Mouse (Mus musculus): ENCODE results near the gene Hoxb3. TPM values are rescaled to one million over a fixed set of nuclear protein-coding genes. Genes with fewer than 3 reads are reported as not detected.
A peak's percentile ranks its signal among the peaks of the same experiment; 100 is the strongest.

The Hoxb3 gene
- polyA plus RNA-seq, 1 experiment from 2014 or later: 8.2 TPM

GRCm38 (mm10) chr11:96365441-96366091, 42.4 kb downstream of the Hoxb3 start, which contains the start of gene Hoxb1:
Gene Hoxb1 (plus strand): TSS chr11:96365752.
- Histone ChIP-seq H3K9ac (ENCODE audit: low read depth, low read length) (peak within 1 kb of the TSS; percentile 0; the same call in 1 of the 2 replicates), H3K36me3 (ENCODE audit: control insufficient read depth, insufficient read depth, low read length) (no peaks in the 10 kb centered on the region), H3K4me3 (ENCODE audit: low read length) (peak within 1 kb of the TSS; percentile 22), H3K27me3 (ENCODE audit: control insufficient read depth, insufficient read depth, low read length) (peaks cover 10% of the 10 kb centered on the region), H3K27ac (ENCODE audit: low read depth, low read length) (no peak within 1 kb of the TSS), H3K4me2 (replicated peaks; ENCODE audit: low read depth, low read length) (peak within 1 kb of the TSS; percentile 40), H3K4me1 (ENCODE audit: control insufficient read depth, insufficient read depth, low read length) (peaks cover 29% of the 10 kb centered on the region; the same call in 1 of the 2 replicates), H3K9me3 (ENCODE audit: control insufficient read depth, low read length) (no peaks in the 10 kb centered on the region)
- ATAC-seq (ENCODE audit: low FRiP score, low TSS enrichment): peak; percentile 20
- 11% methylated on average over 26 of the region's 26 CpGs for WGBS

- peak; percentile 26 for ATAC-seq (ENCODE audit: low FRiP score, low TSS enrichment)
- peak overlapping the region; percentile 22 for H3K4me3 ChIP-seq (ENCODE audit: low read length)
- 2% methylated on average over 47 of the region's 47 CpGs for WGBS
- no peak overlapping the region for H3K27ac ChIP-seq (ENCODE audit: low read depth, low read length)
- H3K27me3 ChIP-seq (ENCODE audit: control insufficient read depth, insufficient read depth, low read length): peaks cover 10% of the 10 kb centered on the region
- peak overlapping the region; percentile 40 for H3K4me2 ChIP-seq (replicated peaks; ENCODE audit: low read depth, low read length)
- peaks cover 29% of the 10 kb centered on the region; the same call in 1 of the 2 replicates for H3K4me1 ChIP-seq (ENCODE audit: control insufficient read depth, insufficient read depth, low read length)
- no peaks in the 10 kb centered on the region for H3K36me3 ChIP-seq (ENCODE audit: control insufficient read depth, insufficient read depth, low read length)
- no peaks in the 10 kb centered on the region for H3K9me3 ChIP-seq (ENCODE audit: control insufficient read depth, low read length)
- H3K9ac ChIP-seq (ENCODE audit: low read depth, low read length): peak overlapping the region; percentile 0; the same call in 1 of the 2 replicates
These were observed 43.2 kb downstream of the Hoxb3 start for GRCm38 (mm10) chr11:96366092-96367041.

GRCm38 (mm10) chr11:96367141-96367540, 44.0 kb downstream of the Hoxb3 start:
- peak overlapping the region; percentile 40 for H3K4me2 ChIP-seq (replicated peaks; ENCODE audit: low read depth, low read length)
- no peak overlapping the region for H3K4me3 ChIP-seq (ENCODE audit: low read length)
- H3K9ac ChIP-seq (ENCODE audit: low read depth, low read length): no peak overlapping the region
- H3K27me3 ChIP-seq (ENCODE audit: control insufficient read depth, insufficient read depth, low read length): peaks cover 10% of the 10 kb centered on the region
- no peak overlapping the region for H3K27ac ChIP-seq (ENCODE audit: low read depth, low read length)
- H3K9me3 ChIP-seq (ENCODE audit: control insufficient read depth, low read length): no peaks in the 10 kb centered on the region
- ATAC-seq (ENCODE audit: low FRiP score, low TSS enrichment): no peak
- WGBS: 28% methylated on average over 6 of the region's 6 CpGs
- H3K36me3 ChIP-seq (ENCODE audit: control insufficient read depth, insufficient read depth, low read length): no peaks in the 10 kb centered on the region
- H3K4me1 ChIP-seq (ENCODE audit: control insufficient read depth, insufficient read depth, low read length): peaks cover 35% of the 10 kb centered on the region

GRCm38 (mm10) chr11:96368686-96369085, 45.6 kb downstream of the Hoxb3 start:
- no peak overlapping the region for H3K4me3 ChIP-seq (ENCODE audit: low read length)
- no peaks in the 10 kb centered on the region for H3K36me3 ChIP-seq (ENCODE audit: control insufficient read depth, insufficient read depth, low read length)
- no peaks in the 10 kb centered on the region for H3K9me3 ChIP-seq (ENCODE audit: control insufficient read depth, low read length)
- WGBS: 34% methylated on average over 5 of the region's 5 CpGs
- H3K27me3 ChIP-seq (ENCODE audit: control insufficient read depth, insufficient read depth, low read length): peaks cover 10% of the 10 kb centered on the region
- ATAC-seq (ENCODE audit: low FRiP score, low TSS enrichment): no peak
- H3K4me1 ChIP-seq (ENCODE audit: control insufficient read depth, insufficient read depth, low read length): peaks cover 37% of the 10 kb centered on the region
- H3K27ac ChIP-seq (ENCODE audit: low read depth, low read length): no peak overlapping the region
- H3K9ac ChIP-seq (ENCODE audit: low read depth, low read length): no peak overlapping the region
- H3K4me2 ChIP-seq (replicated peaks; ENCODE audit: low read depth, low read length): no peak overlapping the region

GRCm38 (mm10) chr11:96369140-96369539, 46.0 kb downstream of the Hoxb3 start:
- Histone ChIP-seq H3K4me1 (ENCODE audit: control insufficient read depth, insufficient read depth, low read length) (peaks cover 33% of the 10 kb centered on the region), H3K36me3 (ENCODE audit: control insufficient read depth, insufficient read depth, low read length) (no peaks in the 10 kb centered on the region), H3K9ac (ENCODE audit: low read depth, low read length) (no peak overlapping the region), H3K9me3 (ENCODE audit: control insufficient read depth, low read length) (no peaks in the 10 kb centered on the region), H3K27ac (ENCODE audit: low read depth, low read length) (no peak overlapping the region), H3K4me2 (replicated peaks; ENCODE audit: low read depth, low read length) (no peak overlapping the region), H3K27me3 (ENCODE audit: control insufficient read depth, insufficient read depth, low read length) (peaks cover 10% of the 10 kb centered on the region), H3K4me3 (ENCODE audit: low read length) (no peak overlapping the region)
- ATAC-seq (ENCODE audit: low FRiP score, low TSS enrichment): no peak
- WGBS: 61% methylated on average over 7 of the region's 7 CpGs

- H3K27me3 ChIP-seq (ENCODE audit: control insufficient read depth, insufficient read depth, low read length): peaks cover 4% of the 10 kb centered on the region
- WGBS: 40% methylated on average over 3 of the region's 3 CpGs
These were observed 48.6 kb downstream of the Hoxb3 start for GRCm38 (mm10) chr11:96371726-96372125.

GRCm38 (mm10) chr11:96372519-96372918, 49.4 kb downstream of the Hoxb3 start:
- Histone ChIP-seq H3K4me2 (replicated peaks; ENCODE audit: low read depth, low read length) (no peak overlapping the region; the same call in 1 of the 2 replicates), H3K4me3 (ENCODE audit: low read length) (no peak overlapping the region), H3K9ac (ENCODE audit: low read depth, low read length) (no peak overlapping the region), H3K4me1 (ENCODE audit: control insufficient read depth, insufficient read depth, low read length) (peaks cover 17% of the 10 kb centered on the region), H3K9me3 (ENCODE audit: control insufficient read depth, low read length) (no peaks in the 10 kb centered on the region), H3K27ac (ENCODE audit: low read depth, low read length) (no peak overlapping the region), H3K36me3 (ENCODE audit: control insufficient read depth, insufficient read depth, low read length) (no peaks in the 10 kb centered on the region), H3K27me3 (ENCODE audit: control insufficient read depth, insufficient read depth, low read length) (no peaks in the 10 kb centered on the region; the same call in 1 of the 2 replicates)
- peak; percentile 93 for ATAC-seq (ENCODE audit: low FRiP score, low TSS enrichment)
- 9% methylated on average over 3 of the region's 3 CpGs for WGBS

More at GRCm38 (mm10) chr11:96371726-96372125, 48.6 kb downstream of the Hoxb3 start:
- H3K4me2 ChIP-seq (replicated peaks; ENCODE audit: low read depth, low read length): no peak overlapping the region
- peaks cover 18% of the 10 kb centered on the region for H3K4me1 ChIP-seq (ENCODE audit: control insufficient read depth, insufficient read depth, low read length)
- ATAC-seq (ENCODE audit: low FRiP score, low TSS enrichment): no peak
- H3K27ac ChIP-seq (ENCODE audit: low read depth, low read length): peak overlapping the region; percentile 38; the same call in 1 of the 2 replicates
- H3K9me3 ChIP-seq (ENCODE audit: control insufficient read depth, low read length): no peaks in the 10 kb centered on the region
- no peak overlapping the region for H3K9ac ChIP-seq (ENCODE audit: low read depth, low read length)
- H3K4me3 ChIP-seq (ENCODE audit: low read length): no peak overlapping the region
- no peaks in the 10 kb centered on the region for H3K36me3 ChIP-seq (ENCODE audit: control insufficient read depth, insufficient read depth, low read length)

- Histone ChIP-seq H3K4me3 (ENCODE audit: low read length) (no peak overlapping the region), H3K27ac (ENCODE audit: low read depth, low read length) (no peak overlapping the region), H3K36me3 (ENCODE audit: control insufficient read depth, insufficient read depth, low read length) (no peaks in the 10 kb centered on the region), H3K9ac (ENCODE audit: low read depth, low read length) (no peak overlapping the region), H3K4me1 (ENCODE audit: control insufficient read depth, insufficient read depth, low read length) (peaks cover 13% of the 10 kb centered on the region), H3K9me3 (ENCODE audit: control insufficient read depth, low read length) (no peaks in the 10 kb centered on the region), H3K27me3 (ENCODE audit: control insufficient read depth, insufficient read depth, low read length) (no peaks in the 10 kb centered on the region), H3K4me2 (replicated peaks; ENCODE audit: low read depth, low read length) (no peak overlapping the region)
- no peak for ATAC-seq (ENCODE audit: low FRiP score, low TSS enrichment)
- 61% methylated on average over 7 of the region's 7 CpGs for WGBS
These were observed 51.7 kb downstream of the Hoxb3 start for GRCm38 (mm10) chr11:96374810-96375209.

All from kidney, embryonic 14.5 days (tissue).